Mouse (Mus musculus) cerebellum, adult 2 months (tissue): ENCODE measurements around the gene Ttll6.

ENCODE experiments used
- CTCF ChIP-seq: fragments of 200-500 bp; IDR thresholded peaks from 2 replicates; pipeline ENCODE4 v1.5.1; 2011; ENCODE audit warnings: low read depth, mild to moderate bottlenecking, control low read depth, low read length, moderate library complexity, borderline replicate concordance; ENCODE audit not compliant: insufficient read depth
- POLR2A ChIP-seq: fragments of 200-500 bp; IDR thresholded peaks from 2 replicates; pipeline ENCODE4 v1.6.1; 2011; ENCODE audit warnings: low read length, control low read depth, borderline replicate concordance; ENCODE audit not compliant: insufficient read depth

- TF ChIP-seq CTCF (no peak), POLR2A (no peak)
Observed at GRCm38 (mm10) chr11:96178911-96179503, 45.4 kb downstream of the Ttll6 start.
